Mouse (Mus musculus): ENCODE measurements at regions not wholly inside any gene's neighbourhood (a gene's known extent, or its start where the extent isn't known, plus 50 kb on each side); places are given as distances from the start of the nearest gene placed in this dataset.

- no peak for DNase-seq (ENCODE audit: low spot score)
These were observed 143.4 kb upstream of the F930015N05Rik start for GRCm38 (mm10) chr11:64579826-64580225.

DNA sequence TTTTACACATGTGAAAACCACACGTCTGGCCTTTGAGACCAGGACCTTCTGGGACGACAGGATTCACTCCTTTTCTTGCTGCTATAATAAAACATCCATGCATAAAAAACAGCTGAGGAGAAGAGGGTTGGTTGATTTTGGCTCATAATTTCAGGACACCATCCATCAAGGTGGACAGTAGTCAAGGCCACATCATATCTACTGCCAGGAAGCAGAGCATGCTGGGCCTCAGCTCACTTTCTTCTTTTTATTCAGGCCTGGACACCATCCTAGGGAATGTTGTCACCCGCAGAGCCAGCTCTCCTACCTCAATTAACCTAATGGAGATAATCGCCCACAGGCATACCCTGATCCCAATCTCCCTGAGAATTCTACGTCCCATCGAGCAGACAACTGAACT, 149.6 kb upstream of the F930015N05Rik start:
- DNase-seq (ENCODE audit: low spot score) = no peak

GRCm38 (mm10) chr11:64587034-64587710, 150.7 kb upstream of the F930015N05Rik start:
- DNase-seq (ENCODE audit: low spot score) = no peak

DNA sequence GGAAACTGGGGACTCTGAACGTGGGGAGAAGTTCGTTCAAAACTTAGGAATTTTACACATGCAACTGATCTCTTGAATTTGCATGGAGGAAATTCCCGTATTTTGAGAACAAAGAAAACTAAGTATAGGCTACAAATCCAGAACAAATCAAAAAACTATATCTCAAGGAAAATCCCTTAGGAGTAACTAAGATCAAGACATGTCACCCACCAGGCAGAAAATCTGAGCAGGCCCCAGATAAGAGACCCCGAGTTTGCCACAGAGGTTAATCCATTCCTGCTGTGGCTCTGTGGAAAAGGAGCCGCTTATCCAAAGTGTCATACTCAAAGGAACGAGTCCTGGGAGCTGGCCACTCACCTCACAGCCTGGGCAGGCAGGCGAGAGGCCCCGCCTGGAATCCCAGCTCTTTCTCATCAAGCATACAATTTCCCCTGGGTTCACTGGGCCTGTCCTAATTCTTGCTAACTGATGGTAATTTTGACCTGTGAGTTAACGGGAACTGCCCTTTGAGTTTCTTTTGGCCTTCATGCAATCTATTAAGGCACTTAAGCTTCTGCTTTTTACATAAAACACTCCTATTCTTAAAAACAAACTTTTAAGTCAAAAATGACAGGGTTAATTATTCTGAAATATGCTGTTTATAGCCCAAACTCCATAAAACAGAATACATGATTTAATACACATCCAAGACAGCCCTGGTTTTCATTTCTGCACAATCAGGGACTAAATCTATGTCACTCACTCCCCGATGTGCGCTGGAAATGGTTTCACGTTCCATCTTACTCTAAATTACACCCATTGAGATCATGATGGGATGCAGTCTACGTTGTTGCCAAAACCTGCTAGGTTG, 151.5 kb upstream of the F930015N05Rik start:
- DNase-seq (ENCODE audit: low spot score) = peak; percentile 59

- no peak for DNase-seq (ENCODE audit: low spot score)
These were observed 152.1 kb upstream of the F930015N05Rik start for GRCm38 (mm10) chr11:64588601-64588989.

- DNase-seq (ENCODE audit: low spot score) = no peak
These were observed 152.6 kb upstream of the F930015N05Rik start for GRCm38 (mm10) chr11:64589026-64589425.

DNA sequence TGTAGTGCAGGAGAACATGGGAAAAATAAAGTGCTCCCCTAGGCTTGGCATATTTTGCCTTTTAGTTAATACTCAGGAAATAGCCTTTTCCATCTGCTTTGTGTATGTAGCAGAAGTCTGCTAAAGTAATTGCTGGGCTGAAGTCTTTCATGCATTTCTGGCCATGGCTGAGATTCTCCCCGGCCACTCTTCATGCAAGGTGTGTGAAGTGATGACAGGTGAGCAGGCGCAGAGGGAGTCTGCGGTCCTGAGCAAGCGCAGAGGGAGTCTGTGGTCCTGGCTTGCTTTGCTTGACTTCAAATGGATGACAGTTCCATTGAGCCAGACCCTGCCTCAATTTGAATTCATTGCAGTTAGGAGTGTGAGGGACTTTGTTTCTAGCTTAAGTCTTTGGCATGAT, 153.6 kb upstream of the F930015N05Rik start:
- DNase-seq (ENCODE audit: low spot score) = no peak

GRCm38 (mm10) chr11:64592253-64592652, 155.8 kb upstream of the F930015N05Rik start:
- DNase-seq (ENCODE audit: low spot score) = no peak

DNA sequence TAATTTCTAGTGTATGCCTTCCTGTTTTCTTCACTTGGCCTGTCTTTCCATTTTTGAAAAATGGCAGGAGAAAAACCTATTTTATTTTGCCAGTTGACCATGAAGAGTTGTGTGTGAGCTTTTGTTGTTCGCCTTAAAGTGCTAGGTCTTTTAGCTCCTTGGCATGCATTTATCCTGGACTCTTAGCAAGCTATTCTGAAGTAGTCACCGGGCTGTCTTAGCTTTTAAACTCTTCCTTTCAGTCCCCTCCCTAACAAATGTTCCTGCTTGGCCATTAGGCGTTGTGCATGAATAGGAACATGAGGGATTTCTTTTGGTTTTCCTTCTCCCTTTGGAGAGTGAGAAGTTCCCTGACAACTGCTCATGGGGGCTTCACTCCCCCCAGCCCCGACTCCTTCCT, 160.9 kb upstream of the F930015N05Rik start:
- no peak for DNase-seq (ENCODE audit: low spot score)

DNA sequence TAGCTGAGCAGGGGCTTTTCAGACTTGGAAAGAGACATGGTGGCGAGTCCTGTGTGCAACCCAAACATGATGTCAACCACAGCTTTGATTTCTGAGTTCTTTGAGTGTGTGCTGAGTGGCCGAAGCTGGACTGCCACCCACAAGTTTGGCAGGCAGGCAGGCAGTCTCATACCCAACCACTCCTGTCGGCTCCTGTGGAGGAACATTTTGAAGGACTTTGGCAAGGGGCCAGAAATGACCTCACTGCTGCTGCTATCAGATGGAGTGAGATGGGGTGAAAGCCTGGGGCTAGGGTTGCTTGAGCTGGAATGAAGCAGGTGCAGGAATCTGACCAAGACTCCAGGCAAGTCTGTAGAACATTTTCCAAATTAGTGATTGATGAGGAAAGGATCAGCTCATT, 162.7 kb upstream of the F930015N05Rik start:
- peak; percentile 25 for DNase-seq (ENCODE audit: low spot score)

GRCm38 (mm10) chr11:64600201-64601102, 164.0 kb upstream of the F930015N05Rik start:
- peak; percentile 36 for DNase-seq (ENCODE audit: low spot score)

GRCm38 (mm10) chr11:64609043-64609442, 172.6 kb upstream of the F930015N05Rik start:
- no peak for DNase-seq (ENCODE audit: low spot score)

- no peak for DNase-seq (ENCODE audit: low spot score)
These were observed 174.3 kb upstream of the F930015N05Rik start for GRCm38 (mm10) chr11:64610724-64611123.

GRCm38 (mm10) chr11:64615140-64615539, 178.7 kb upstream of the F930015N05Rik start:
- DNase-seq (ENCODE audit: low spot score) = no peak

GRCm38 (mm10) chr11:64618631-64619385, 182.4 kb upstream of the F930015N05Rik start:
- DNase-seq (ENCODE audit: low spot score) = no peak

DNA sequence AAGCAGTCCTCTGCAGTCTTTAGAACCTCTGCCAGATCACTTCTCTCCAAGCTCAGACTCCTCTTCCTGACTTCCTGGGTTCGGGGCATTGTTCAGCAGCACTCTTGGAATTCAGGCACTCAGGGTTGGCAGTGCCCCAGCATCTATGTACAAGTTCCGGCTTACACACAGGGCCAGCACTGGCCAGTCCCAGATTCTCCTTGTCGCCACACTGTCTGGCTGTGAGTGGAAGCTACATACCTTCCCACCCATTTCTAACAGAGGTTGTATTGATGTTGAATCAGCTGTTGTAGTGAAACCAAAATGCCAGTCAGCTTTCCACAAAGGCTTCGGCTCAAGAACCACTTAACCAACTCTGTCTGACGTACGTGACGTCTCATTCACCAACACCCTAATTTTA, 190.7 kb upstream of the F930015N05Rik start:
- no peak for DNase-seq (ENCODE audit: low spot score)

DNA sequence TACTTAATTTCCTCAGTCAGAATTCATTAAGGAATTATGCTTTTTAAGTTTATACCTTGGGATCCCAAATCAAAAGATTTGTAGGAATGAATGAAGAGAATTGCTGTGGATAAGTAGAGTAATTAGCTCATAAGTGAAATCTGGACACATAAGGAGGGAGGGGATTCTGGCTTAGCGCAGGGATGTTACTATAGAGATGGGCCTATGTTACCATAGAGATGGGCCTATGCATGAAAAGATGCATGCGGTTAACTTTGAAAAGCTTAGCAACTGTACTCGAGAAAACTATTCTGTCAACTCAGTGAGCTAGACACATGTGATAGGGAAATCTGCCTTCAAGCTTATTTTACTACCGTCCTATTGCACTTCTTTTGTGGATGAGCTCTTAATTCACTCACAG, 204.5 kb upstream of the F930015N05Rik start:
- no peak for DNase-seq (ENCODE audit: low spot score)

GRCm38 (mm10) chr11:64643171-64643570, 206.7 kb upstream of the F930015N05Rik start:
- DNase-seq (ENCODE audit: low spot score) = no peak

GRCm38 (mm10) chr11:64647938-64648337, 211.5 kb upstream of the F930015N05Rik start:
- DNase-seq (ENCODE audit: low spot score) = no peak

- DNase-seq (ENCODE audit: low spot score) = no peak
These were observed 214.3 kb upstream of the F930015N05Rik start for GRCm38 (mm10) chr11:64650571-64651282.

DNA sequence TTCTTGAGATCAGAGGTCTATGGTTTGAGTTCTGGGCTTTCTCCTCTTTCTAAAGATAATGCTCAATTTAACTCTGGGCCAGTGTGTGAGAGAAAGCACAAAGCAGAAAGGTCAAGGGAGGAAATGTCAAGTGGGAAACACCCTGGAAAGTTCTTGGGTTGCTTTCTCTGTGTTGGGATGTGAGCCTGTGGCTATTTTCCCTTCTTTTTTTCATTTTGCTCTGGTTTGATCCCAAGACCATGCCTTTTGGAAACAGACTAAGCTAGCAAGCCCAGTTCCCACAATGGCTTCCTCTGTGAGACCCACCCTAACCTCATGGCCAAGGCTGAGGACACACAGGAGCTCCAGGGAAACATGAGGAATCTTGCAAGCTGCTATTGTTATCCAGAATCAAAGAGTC, 216.4 kb upstream of the F930015N05Rik start:
- no peak for DNase-seq (ENCODE audit: low spot score)
